Mouse (Mus musculus): ENCODE measurements around the gene Nt5c. TPM values are rescaled to one million over a fixed set of nuclear protein-coding genes. Genes with fewer than 3 reads are reported as not detected.
"Not testable (repeated sequence)": the region's sequence is repeated elsewhere in the genome, so short reads cannot be mapped to it uniquely, and the experiment has no call there.

Nt5c gene
- polyA plus RNA-seq, 1 experiment from 2014 or later = 107 TPM

DNA sequence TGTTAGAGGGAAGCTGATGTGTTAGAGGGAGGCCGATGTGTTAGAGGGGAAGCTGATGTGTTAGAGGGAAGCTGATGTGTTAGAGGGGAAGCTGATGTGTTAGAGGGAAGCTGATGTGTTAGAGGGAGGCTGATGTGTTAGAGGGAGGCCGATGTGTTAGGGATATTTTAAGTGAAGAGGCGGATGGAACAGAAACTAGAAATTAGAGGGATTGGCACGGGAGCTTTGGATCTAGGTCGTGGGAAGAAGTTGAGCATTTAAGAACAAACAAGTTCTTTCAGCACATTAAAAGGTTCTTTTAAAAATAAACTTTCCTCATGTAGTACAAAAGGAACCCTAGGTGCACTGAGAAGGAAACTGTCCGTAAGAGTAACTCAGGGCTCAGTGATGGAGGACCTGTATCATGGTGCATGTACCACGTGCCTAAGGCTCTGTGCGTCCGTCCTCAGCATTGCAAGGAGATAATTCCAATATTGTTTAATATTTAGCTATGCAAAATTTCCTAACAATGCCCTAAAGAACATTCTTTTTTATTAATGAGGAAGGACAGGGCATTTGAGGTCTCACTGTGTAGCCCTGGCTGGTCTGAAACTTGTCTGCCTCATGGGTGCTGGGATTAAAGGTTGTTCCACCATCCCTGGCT lies 13.2 kb downstream of the Nt5c start:
- no peak overlapping the region for H3K9ac ChIP-seq (ENCODE audit: low read length)

GRCm38 (mm10) chr11:115477388-115477787 lies 14.3 kb downstream of the Nt5c start:
- not testable (repeated sequence) for H3K9me3 ChIP-seq (replicated peaks; ENCODE audit: control insufficient read depth, low read length); ATAC-seq; H3K27me3 ChIP-seq (replicated peaks; ENCODE audit: control insufficient read depth, insufficient read depth, low read length); H3K27ac ChIP-seq (ENCODE audit: low read depth, low read length); H3K4me2 ChIP-seq (ENCODE audit: low read length); H3K36me3 ChIP-seq (ENCODE audit: control insufficient read depth, insufficient read depth, low read length); DNase-seq (ENCODE audit: low spot score); H3K9ac ChIP-seq (ENCODE audit: low read length); H3K4me3 ChIP-seq (ENCODE audit: low read depth, low read length)
- H3K4me1 ChIP-seq (ENCODE audit: control insufficient read depth, insufficient read depth, low read length) = peaks cover 18% of the 10 kb centered on the region
- 90% methylated on average over 7 of the region's 7 CpGs for WGBS

More for the DNA sequence above, 13.2 kb downstream of the Nt5c start:
- DNase-seq (ENCODE audit: low spot score) (no peak), ATAC-seq (no peak)
- 85% methylated on average over 9 of the region's 9 CpGs for WGBS
- no peaks in the 10 kb centered on the region for H3K27me3 ChIP-seq (replicated peaks; ENCODE audit: control insufficient read depth, insufficient read depth, low read length)
- no peak overlapping the region for H3K27ac ChIP-seq (ENCODE audit: low read depth, low read length)
- H3K4me3 ChIP-seq (ENCODE audit: low read depth, low read length) = no peak overlapping the region
- peaks cover 18% of the 10 kb centered on the region for H3K4me1 ChIP-seq (ENCODE audit: control insufficient read depth, insufficient read depth, low read length)
- no peak overlapping the region for H3K4me2 ChIP-seq (ENCODE audit: low read length)
- no peaks in the 10 kb centered on the region for H3K36me3 ChIP-seq (ENCODE audit: control insufficient read depth, insufficient read depth, low read length)
- no peaks in the 10 kb centered on the region for H3K9me3 ChIP-seq (replicated peaks; ENCODE audit: control insufficient read depth, low read length)

DNA sequence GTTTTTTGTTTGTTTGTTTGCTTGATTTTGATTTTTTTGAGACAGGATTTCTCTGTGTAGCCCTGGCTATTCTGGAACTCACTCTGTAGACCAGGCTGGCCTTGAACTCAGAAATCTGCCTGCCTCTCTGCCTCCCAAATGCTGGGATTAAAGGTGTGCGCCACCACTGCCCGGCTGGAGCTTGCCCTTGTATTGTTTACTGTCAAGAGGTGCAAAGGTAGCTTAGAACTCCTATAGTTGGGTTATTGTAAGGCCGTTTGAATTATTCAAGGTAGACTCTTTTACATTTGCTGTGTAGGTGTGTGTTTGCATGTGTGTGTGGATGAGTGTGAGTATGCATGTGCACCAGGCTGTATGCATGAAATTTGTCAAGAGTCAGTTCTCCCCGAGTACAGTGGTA lies 15.0 kb downstream of the Nt5c start:
- peak overlapping the region; percentile 65 for H3K4me3 ChIP-seq (ENCODE audit: low read depth, low read length)
- not testable (repeated sequence) for DNase-seq (ENCODE audit: low spot score)

DNA sequence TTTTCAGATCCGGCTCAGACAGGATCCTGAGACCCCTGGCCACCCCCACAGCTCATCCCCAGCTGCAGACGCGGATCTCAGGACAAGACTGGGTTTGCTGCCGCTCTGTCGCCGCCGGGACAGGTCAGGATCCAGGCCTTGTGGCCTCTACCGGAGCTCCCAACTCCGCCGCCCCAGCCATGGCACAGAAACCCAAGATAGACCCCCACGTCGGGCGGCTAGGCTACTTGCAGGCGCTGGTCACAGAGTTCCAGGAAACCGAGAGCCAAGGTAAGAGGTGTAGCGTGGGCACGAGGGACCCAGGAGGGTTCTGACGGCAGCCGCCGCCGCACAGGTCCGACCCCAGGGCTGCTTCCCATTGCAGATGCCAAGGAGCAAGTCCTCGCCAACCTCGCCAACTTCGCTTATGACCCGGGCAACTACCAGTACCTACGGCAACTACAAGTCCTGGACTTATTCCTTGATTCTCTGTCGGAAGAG lies 15.9 kb downstream of the Nt5c start:
- peaks cover 18% of the 10 kb centered on the region for H3K4me1 ChIP-seq (ENCODE audit: control insufficient read depth, insufficient read depth, low read length)
- peak overlapping the region; percentile 95 for H3K4me2 ChIP-seq (ENCODE audit: low read length)
- ATAC-seq (no peak; the same call in 1 of the 2 replicates), DNase-seq (ENCODE audit: low spot score) (no peak)
- H3K36me3 ChIP-seq (ENCODE audit: control insufficient read depth, insufficient read depth, low read length) = no peaks in the 10 kb centered on the region
- WGBS = 5% methylated on average over 28 of the region's 28 CpGs
- H3K27me3 ChIP-seq (replicated peaks; ENCODE audit: control insufficient read depth, insufficient read depth, low read length) = no peaks in the 10 kb centered on the region
- H3K27ac ChIP-seq (ENCODE audit: low read depth, low read length) = 0 out of 2 replicates have a peak overlapping the region, but pooled peaks have one; percentile 0
- peak overlapping the region; percentile 66 for H3K9ac ChIP-seq (ENCODE audit: low read length)
- H3K9me3 ChIP-seq (replicated peaks; ENCODE audit: control insufficient read depth, low read length) = no peaks in the 10 kb centered on the region
- H3K4me3 ChIP-seq (ENCODE audit: low read depth, low read length) = peak overlapping the region; percentile 65

More for the DNA sequence above, 15.0 kb downstream of the Nt5c start:
- H3K4me1 ChIP-seq (ENCODE audit: control insufficient read depth, insufficient read depth, low read length) = peaks cover 18% of the 10 kb centered on the region
- H3K9ac ChIP-seq (ENCODE audit: low read length) = peak overlapping the region; percentile 66
- ATAC-seq; H3K27ac ChIP-seq (ENCODE audit: low read depth, low read length); H3K27me3 ChIP-seq (replicated peaks; ENCODE audit: control insufficient read depth, insufficient read depth, low read length); H3K36me3 ChIP-seq (ENCODE audit: control insufficient read depth, insufficient read depth, low read length); H3K9me3 ChIP-seq (replicated peaks; ENCODE audit: control insufficient read depth, low read length): not testable (repeated sequence)
- WGBS = 79% methylated on average over 4 of the region's 4 CpGs
- peak overlapping the region; percentile 95 for H3K4me2 ChIP-seq (ENCODE audit: low read length)

DNA sequence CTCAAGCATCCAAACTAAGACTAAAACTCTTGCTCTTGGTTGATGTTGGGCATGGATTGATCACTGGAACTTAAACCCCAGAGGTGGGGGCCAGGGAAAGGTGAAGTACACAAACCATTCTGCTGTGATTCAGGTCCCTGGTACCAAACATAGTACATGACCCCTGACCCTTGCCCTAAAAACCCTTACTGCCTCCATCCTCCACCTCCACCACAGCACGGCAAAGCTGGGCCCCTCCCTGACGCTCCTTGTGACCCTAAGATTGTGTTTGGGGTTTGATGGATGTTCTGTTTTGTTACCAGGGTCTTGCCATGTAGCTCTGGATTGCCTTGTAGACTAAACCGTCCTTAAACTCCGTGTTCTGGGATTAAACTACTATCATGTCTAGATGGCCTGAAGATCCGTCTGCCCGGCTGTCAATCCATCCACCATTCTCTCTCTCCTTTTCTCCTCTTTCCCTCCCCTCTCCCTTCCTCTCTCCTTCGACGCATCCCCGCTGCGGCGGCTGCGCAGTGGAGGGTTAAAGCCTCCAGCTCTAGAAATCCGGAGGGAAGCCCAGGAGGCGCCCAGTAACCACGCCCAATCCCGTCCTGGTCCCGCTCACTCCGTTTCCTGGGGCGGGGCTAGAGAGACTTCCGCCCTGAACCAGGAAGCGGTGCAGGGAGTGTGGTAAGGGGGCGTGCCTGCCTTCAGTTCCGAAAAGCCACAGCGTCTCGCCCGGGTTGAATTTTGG lies 16.5 kb downstream of the Nt5c start, which contains the start of gene Armc7:
Gene Armc7, plus strand, starts transcription at position 643 of the 733 bp plus-strand sequence.
- WGBS = 2% methylated on average over 26 of the region's 26 CpGs
- ATAC-seq = peak; percentile 99

DNA sequence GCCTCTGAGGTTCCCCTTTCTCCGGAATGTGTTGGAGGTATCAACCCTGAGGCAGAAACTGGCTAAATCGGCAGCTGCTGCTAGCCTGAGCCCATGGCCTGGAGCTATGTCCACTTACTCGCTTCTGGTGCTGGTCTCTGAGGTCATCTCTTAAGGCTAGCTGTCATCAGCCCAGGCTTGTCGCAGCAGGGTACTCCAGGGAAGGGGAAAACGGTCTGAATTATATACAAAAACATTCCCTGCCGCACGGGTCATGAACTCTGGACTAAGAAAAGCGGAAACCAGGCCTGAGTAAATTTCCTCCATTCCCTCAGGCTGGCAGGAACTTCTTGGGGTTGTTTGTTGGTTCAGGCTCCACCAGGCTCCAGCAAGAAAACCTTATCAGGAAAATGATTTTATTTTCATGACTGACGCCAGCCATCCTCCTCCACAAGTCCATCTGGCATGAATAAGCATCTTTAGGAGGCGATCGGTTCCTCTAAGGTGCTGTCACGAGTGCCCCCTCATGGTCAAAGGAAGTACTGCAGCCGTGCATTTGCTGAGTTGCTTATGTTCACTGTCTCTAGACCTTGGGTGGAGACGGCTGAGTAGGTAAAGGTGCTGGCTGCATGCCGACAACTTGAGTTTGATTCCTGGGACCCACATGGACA lies 17.9 kb downstream of the Nt5c start:
- H3K4me2 ChIP-seq (ENCODE audit: low read length) = no peak overlapping the region
- peaks cover 18% of the 10 kb centered on the region for H3K4me1 ChIP-seq (ENCODE audit: control insufficient read depth, insufficient read depth, low read length)
- H3K4me3 ChIP-seq (ENCODE audit: low read depth, low read length) = no peak overlapping the region
- no peaks in the 10 kb centered on the region for H3K36me3 ChIP-seq (ENCODE audit: control insufficient read depth, insufficient read depth, low read length)
- no peaks in the 10 kb centered on the region for H3K27me3 ChIP-seq (replicated peaks; ENCODE audit: control insufficient read depth, insufficient read depth, low read length)
- H3K9ac ChIP-seq (ENCODE audit: low read length) = no peak overlapping the region
- WGBS = 31% methylated on average over 15 of the region's 15 CpGs
- H3K27ac ChIP-seq (ENCODE audit: low read depth, low read length) = no peak overlapping the region
- ATAC-seq (peak; percentile 30; the same call in 1 of the 2 replicates), DNase-seq (ENCODE audit: low spot score) (peak; percentile 97)
- H3K9me3 ChIP-seq (replicated peaks; ENCODE audit: control insufficient read depth, low read length) = no peaks in the 10 kb centered on the region

More for the DNA sequence above, 16.5 kb downstream of the Nt5c start, which contains the start of gene Armc7:
- Histone ChIP-seq H3K4me1 (ENCODE audit: control insufficient read depth, insufficient read depth, low read length) (peaks cover 18% of the 10 kb centered on the region), H3K9ac (ENCODE audit: low read length) (peak within 1 kb of the TSS; percentile 66), H3K9me3 (replicated peaks; ENCODE audit: control insufficient read depth, low read length) (no peaks in the 10 kb centered on the region), H3K27me3 (replicated peaks; ENCODE audit: control insufficient read depth, insufficient read depth, low read length) (no peaks in the 10 kb centered on the region), H3K27ac (ENCODE audit: low read depth, low read length) (peak within 1 kb of the TSS; percentile 74), H3K4me3 (ENCODE audit: low read depth, low read length) (peak within 1 kb of the TSS; percentile 65), H3K4me2 (ENCODE audit: low read length) (peak within 1 kb of the TSS; percentile 95), H3K36me3 (ENCODE audit: control insufficient read depth, insufficient read depth, low read length) (no peaks in the 10 kb centered on the region)
- DNase-seq (ENCODE audit: low spot score) = peak; percentile 98

DNA sequence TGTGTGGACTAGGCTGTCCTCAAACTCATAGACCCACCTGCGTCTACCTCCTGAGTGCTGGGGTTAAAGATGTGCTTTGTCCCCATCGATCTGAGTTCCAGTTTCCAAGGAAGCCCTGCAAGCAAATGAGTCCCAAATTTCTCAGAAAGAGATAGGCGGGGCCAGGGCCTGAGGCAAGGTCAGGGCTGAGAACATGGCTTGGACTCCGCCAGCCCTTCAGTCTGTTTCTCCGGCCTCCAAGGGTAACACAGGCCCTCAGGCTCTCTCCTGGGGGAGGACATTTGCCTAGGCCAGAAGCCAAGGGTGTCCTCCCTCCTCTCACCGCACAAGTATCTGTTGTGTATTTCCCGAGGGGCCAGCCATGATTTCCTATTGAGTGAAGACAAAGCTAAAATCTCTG lies 19.5 kb downstream of the Nt5c start:
- Histone ChIP-seq H3K4me3 (ENCODE audit: low read depth, low read length) (no peak overlapping the region), H3K27me3 (replicated peaks; ENCODE audit: control insufficient read depth, insufficient read depth, low read length) (no peaks in the 10 kb centered on the region), H3K27ac (ENCODE audit: low read depth, low read length) (no peak overlapping the region), H3K4me1 (ENCODE audit: control insufficient read depth, insufficient read depth, low read length) (peaks cover 17% of the 10 kb centered on the region), H3K36me3 (ENCODE audit: control insufficient read depth, insufficient read depth, low read length) (no peaks in the 10 kb centered on the region), H3K9ac (ENCODE audit: low read length) (no peak overlapping the region), H3K4me2 (ENCODE audit: low read length) (no peak overlapping the region), H3K9me3 (replicated peaks; ENCODE audit: control insufficient read depth, low read length) (no peaks in the 10 kb centered on the region)
- no peak for ATAC-seq
- 86% methylated on average over 7 of the region's 7 CpGs for WGBS
- DNase-seq (ENCODE audit: low spot score) = no peak

- H3K27ac ChIP-seq (ENCODE audit: low read depth, low read length) = no peak overlapping the region
- WGBS = 53% methylated on average over 4 of the region's 4 CpGs
- ATAC-seq (no peak), DNase-seq (ENCODE audit: low spot score) (no peak)
- no peaks in the 10 kb centered on the region for H3K36me3 ChIP-seq (ENCODE audit: control insufficient read depth, insufficient read depth, low read length)
- no peaks in the 10 kb centered on the region for H3K9me3 ChIP-seq (replicated peaks; ENCODE audit: control insufficient read depth, low read length)
- H3K4me2 ChIP-seq (ENCODE audit: low read length) = no peak overlapping the region
- H3K27me3 ChIP-seq (replicated peaks; ENCODE audit: control insufficient read depth, insufficient read depth, low read length) = no peaks in the 10 kb centered on the region
- H3K4me3 ChIP-seq (ENCODE audit: low read depth, low read length) = no peak overlapping the region
- no peak overlapping the region for H3K9ac ChIP-seq (ENCODE audit: low read length)
- H3K4me1 ChIP-seq (ENCODE audit: control insufficient read depth, insufficient read depth, low read length) = no peaks in the 10 kb centered on the region
Measured at GRCm38 (mm10) chr11:115467217-115467618, 24.4 kb downstream of the Nt5c start.
